Mouse (Mus musculus): ENCODE measurements at regions not wholly inside any gene's neighbourhood (a gene's known extent, or its start where the extent isn't known, plus 50 kb on each side); places are given as distances from the start of the nearest gene placed in this dataset.

- intact Hi-C loops (cut with DNase I), result no loop called here
- DNase-seq (ENCODE audit: low spot score in 2 of 2), result no peak
These were observed 133.7 kb upstream of the Peli2 start for GRCm38 (mm10) chr14:47986941-47987340.

- no peak for DNase-seq (ENCODE audit: low spot score in 2 of 2)
- intact Hi-C loops (cut with DNase I), result no loop called here
These were observed 133.1 kb upstream of the Peli2 start for GRCm38 (mm10) chr14:47987392-47988075.

- intact Hi-C loops (cut with DNase I), result no loop called here
- no peak for DNase-seq (ENCODE audit: low spot score in 2 of 2)
These were observed 132.5 kb upstream of the Peli2 start for GRCm38 (mm10) chr14:47988131-47988530.

GRCm38 (mm10) chr14:47989315-47989714 lies 131.3 kb upstream of the Peli2 start:
- DNase-seq (ENCODE audit: low spot score in 2 of 2), result no peak
- intact Hi-C loops (cut with DNase I), result no loop called here

GRCm38 (mm10) chr14:47990716-47991115 lies 129.9 kb upstream of the Peli2 start:
- no peak for DNase-seq (ENCODE audit: low spot score in 2 of 2)
- intact Hi-C loops (cut with DNase I), result no loop called here

- intact Hi-C loops (cut with DNase I), result no loop called here
- no peak for DNase-seq (ENCODE audit: low spot score in 2 of 2)
These were observed 129.1 kb upstream of the Peli2 start for GRCm38 (mm10) chr14:47991546-47991945.

- intact Hi-C loops (cut with DNase I), result no loop called here
- DNase-seq (ENCODE audit: low spot score in 2 of 2), result no peak
These were observed 128.5 kb upstream of the Peli2 start for GRCm38 (mm10) chr14:47992091-47992490.

- DNase-seq (ENCODE audit: low spot score in 2 of 2), result no peak
- intact Hi-C loops (cut with DNase I), result no loop called here
These were observed 127.8 kb upstream of the Peli2 start for GRCm38 (mm10) chr14:47992851-47993250.

GRCm38 (mm10) chr14:47998936-47999335 lies 121.7 kb upstream of the Peli2 start:
- intact Hi-C loops (cut with DNase I), result no loop called here

GRCm38 (mm10) chr14:48005092-48005928 lies 115.3 kb upstream of the Peli2 start:
- DNase-seq (ENCODE audit: low spot score in 2 of 2), result peak in 1 of 2 experiments; percentile 5
- intact Hi-C loops (cut with DNase I), result no loop called here

More at GRCm38 (mm10) chr14:47998936-47999335, 121.7 kb upstream of the Peli2 start:
- DNase-seq (ENCODE audit: low spot score in 2 of 2), result no peak

- intact Hi-C loops (cut with DNase I), result no loop called here
These were observed 114.7 kb upstream of the Peli2 start for GRCm38 (mm10) chr14:48005929-48006309.

GRCm38 (mm10) chr14:48012361-48013215 lies 108.0 kb upstream of the Peli2 start:
- peak in 1 of 2 experiments; percentile 35 for DNase-seq (ENCODE audit: low spot score in 2 of 2)
- intact Hi-C loops (cut with DNase I), result no loop called here

More at GRCm38 (mm10) chr14:48005929-48006309, 114.7 kb upstream of the Peli2 start:
- DNase-seq (ENCODE audit: low spot score in 2 of 2), result no peak

GRCm38 (mm10) chr14:48013431-48013830 lies 107.2 kb upstream of the Peli2 start:
- DNase-seq (ENCODE audit: low spot score in 2 of 2), result no peak
- intact Hi-C loops (cut with DNase I), result no loop called here

- DNase-seq (ENCODE audit: low spot score in 2 of 2), result no peak
- intact Hi-C loops (cut with DNase I), result no loop called here
These were observed 105.8 kb upstream of the Peli2 start for GRCm38 (mm10) chr14:48014776-48015175.

- no peak for DNase-seq (ENCODE audit: low spot score in 2 of 2)
- intact Hi-C loops (cut with DNase I), result no loop called here
These were observed 102.7 kb upstream of the Peli2 start for GRCm38 (mm10) chr14:48017971-48018370.

- intact Hi-C loops (cut with DNase I), result no loop called here
- no peak for DNase-seq (ENCODE audit: low spot score in 2 of 2)
These were observed 101.3 kb upstream of the Peli2 start for GRCm38 (mm10) chr14:48019331-48019730.

- DNase-seq (ENCODE audit: low spot score in 2 of 2), result no peak
- intact Hi-C loops (cut with DNase I), result no loop called here
These were observed 98.4 kb upstream of the Peli2 start for GRCm38 (mm10) chr14:48022271-48022670.

- DNase-seq (ENCODE audit: low spot score in 2 of 2), result no peak
- intact Hi-C loops (cut with DNase I), result no loop called here
These were observed 96.5 kb upstream of the Peli2 start for GRCm38 (mm10) chr14:48024051-48024693.

GRCm38 (mm10) chr14:48039286-48039790 lies 81.3 kb upstream of the Peli2 start:
- DNase-seq (ENCODE audit: low spot score in 2 of 2), result no peak
- intact Hi-C loops (cut with DNase I), result no loop called here
